ENCODE assay signal across 10 mouse cellular contexts in the genomic region with DNA sequence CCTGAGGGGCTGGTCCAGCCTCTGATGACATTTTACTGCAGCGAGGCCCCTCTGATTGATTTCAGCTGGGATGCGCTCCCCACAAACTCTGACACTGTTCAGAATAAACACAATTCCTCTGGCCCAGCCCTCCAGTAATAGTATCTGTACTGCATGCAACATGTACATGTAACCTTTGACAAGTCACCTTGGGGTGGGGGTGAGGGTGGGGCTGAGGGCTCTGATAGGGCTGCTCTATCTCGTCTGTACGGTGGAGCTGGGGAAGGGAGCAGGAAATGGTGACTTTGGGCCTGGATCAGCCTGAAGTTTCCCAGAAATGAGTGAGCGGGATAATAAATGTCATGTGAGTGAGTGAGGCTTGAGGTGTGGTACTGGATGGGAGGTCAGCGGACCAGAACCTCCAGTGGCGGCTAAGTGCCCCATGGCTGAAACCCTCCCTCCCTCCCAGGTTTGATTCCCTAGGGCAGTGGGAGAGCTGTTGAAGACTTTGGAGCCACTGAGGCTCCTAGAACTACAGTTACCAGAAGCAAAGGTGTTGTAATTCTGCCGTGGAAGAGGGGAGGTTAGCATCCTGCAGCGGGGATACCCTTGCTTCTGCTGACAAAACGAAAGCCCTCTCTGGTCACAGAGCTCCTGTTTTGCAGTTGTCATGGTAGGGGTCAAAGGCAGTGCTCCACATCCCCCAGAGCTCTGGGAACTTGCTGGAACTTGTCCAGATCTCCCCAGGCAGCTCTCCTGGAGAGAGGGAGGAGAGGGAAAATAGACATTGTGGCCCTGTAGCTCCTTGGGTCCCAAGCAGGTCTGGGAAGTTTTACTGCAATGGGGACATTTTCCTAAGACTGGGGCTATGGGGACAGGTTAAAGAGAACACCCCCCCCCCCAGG.
DNase-seq lines count a peak whose midpoint lies in the region; ATAC-seq and TF ChIP-seq lines count a peak whose summit lies in the region.
"Had no signal": no experiment of that assay in that cellular context is flagged by ENCODE, and none has a peak within 500 bp of the region (broad histone marks: within the 10 kb centered on the region; RNA-seq: fewer than 3 reads in every experiment).

No protein-coding gene starts in this region.

- TF ChIP-seq CTCF in hindbrain, postnatal 0 days (IDR thresholded peaks at IDR 0.05; ENCODE audit: low read depth), result no peak

- H3K9me3 ChIP-seq in heart, embryonic 11.5 days (replicated peaks; ENCODE audit: control insufficient read depth, low read length), result no peaks in the 10 kb centered on the region
- no peaks in the 10 kb centered on the region for H3K9me3 ChIP-seq in embryonic facial prominence, embryonic 10.5 days
- H3K9me3 ChIP-seq in hindbrain, postnatal 0 days (ENCODE audit: low read length), result no peaks in the 10 kb centered on the region
- H3K9me3 ChIP-seq in midbrain, embryonic 13.5 days, result no peaks in the 10 kb centered on the region
- H3K9me3 ChIP-seq in liver, embryonic 11.5 days (ENCODE audit: control insufficient read depth, low read length), result no peaks in the 10 kb centered on the region

- H3K4me1 ChIP-seq in heart, embryonic 11.5 days (ENCODE audit: control insufficient read depth, insufficient read depth, low read length), result peaks cover 76% of the 10 kb centered on the region
- peaks cover 79% of the 10 kb centered on the region for H3K4me1 ChIP-seq in embryonic facial prominence, embryonic 10.5 days
- peaks cover 42% of the 10 kb centered on the region for H3K4me1 ChIP-seq in hindbrain, postnatal 0 days (ENCODE audit: insufficient read depth, low read length)
- H3K4me1 ChIP-seq in midbrain, embryonic 13.5 days (replicated peaks), result peaks cover 86% of the 10 kb centered on the region
- peaks cover 54% of the 10 kb centered on the region for H3K4me1 ChIP-seq in liver, embryonic 11.5 days (replicated peaks; ENCODE audit: control insufficient read depth, insufficient read depth, low read length)

- peak overlapping the region; percentile 71 for H3K27ac ChIP-seq in heart, embryonic 11.5 days (ENCODE audit: low read depth, low read length)
- H3K27ac ChIP-seq in embryonic facial prominence, embryonic 10.5 days (replicated peaks), result peak overlapping the region; percentile 66
- peak overlapping the region; percentile 65; the same call in 1 of the 2 replicates for H3K27ac ChIP-seq in hindbrain, postnatal 0 days
- H3K27ac ChIP-seq in midbrain, embryonic 13.5 days, result peak overlapping the region; percentile 81
- H3K27ac ChIP-seq in liver, embryonic 11.5 days (ENCODE audit: low read depth, low read length), result no peak overlapping the region

- H3K9ac ChIP-seq in heart, embryonic 11.5 days (ENCODE audit: low read depth, low read length), result peak overlapping the region; percentile 34; the same call in 1 of the 2 replicates
- H3K9ac ChIP-seq in hindbrain, postnatal 0 days (replicated peaks; ENCODE audit: low read length), result peak overlapping the region; percentile 35; the same call in 1 of the 2 replicates
- peak overlapping the region; percentile 66 for H3K9ac ChIP-seq in midbrain, embryonic 13.5 days (replicated peaks)
- no peak overlapping the region for H3K9ac ChIP-seq in liver, embryonic 11.5 days (ENCODE audit: low read depth, low read length)

- DNase-seq in heart, adult 9 months (ENCODE audit: low spot score in 2 of 2), result no peak
- no peak for DNase-seq in embryonic facial prominence, embryonic 10.5 days (ENCODE audit: low spot score)
- no peak for DNase-seq in hindbrain, postnatal 0 days (ENCODE audit: low spot score)
- DNase-seq in liver, embryonic 11.5 days (ENCODE audit: low spot score), result no peak
- no peak for DNase-seq in adrenal gland, postnatal 14 days
- no peak for DNase-seq in ovary, postnatal 36 days (ENCODE audit: low spot score)
- DNase-seq: embryo, embryonic 11 days had no signal

- ATAC-seq in heart, embryonic 11.5 days (replicated peaks; ENCODE audit: insufficient number of reproducible peaks, low FRiP score, low TSS enrichment), result no peak
- ATAC-seq in hindbrain, postnatal 0 days, result no peak
- ATAC-seq in midbrain, embryonic 13.5 days, result no peak
- no peak for ATAC-seq in liver, embryonic 11.5 days (replicated peaks; ENCODE audit: low FRiP score)
- ATAC-seq: lung, postnatal 0 days had no signal

- WGBS in heart, embryonic 11.5 days (ENCODE audit: insufficient replicate concordance), result 60% methylated on average over 10 of the region's 10 CpGs
- WGBS in embryonic facial prominence, embryonic 10.5 days, result 72% methylated on average over 10 of the region's 10 CpGs
- 71% methylated on average over 10 of the region's 10 CpGs for WGBS in hindbrain, postnatal 0 days
- WGBS in midbrain, embryonic 13.5 days, result 81% methylated on average over 10 of the region's 10 CpGs
- 64% methylated on average over 10 of the region's 10 CpGs for WGBS in liver, embryonic 11.5 days

- H3K36me3 ChIP-seq in heart, embryonic 11.5 days (ENCODE audit: control insufficient read depth, insufficient read depth, low read length), result 0 out of 2 replicates have a peak, but pooled peaks cover 2% of the 10 kb centered on the region
- H3K36me3 ChIP-seq in embryonic facial prominence, embryonic 10.5 days (replicated peaks), result peaks cover 60% of the 10 kb centered on the region
- no peaks in the 10 kb centered on the region for H3K36me3 ChIP-seq in hindbrain, postnatal 0 days (ENCODE audit: insufficient read depth, low read length)
- H3K36me3 ChIP-seq in midbrain, embryonic 13.5 days, result 0 out of 2 replicates have a peak, but pooled peaks cover 2% of the 10 kb centered on the region
- no peaks in the 10 kb centered on the region for H3K36me3 ChIP-seq in liver, embryonic 11.5 days (ENCODE audit: control insufficient read depth, insufficient read depth, low read length)

- no peak overlapping the region for H3K4me3 ChIP-seq in heart, embryonic 11.5 days (ENCODE audit: low read depth, low read length)
- peak overlapping the region; percentile 12; the same call in 1 of the 2 replicates for H3K4me3 ChIP-seq in embryonic facial prominence, embryonic 10.5 days
- no peak overlapping the region for H3K4me3 ChIP-seq in hindbrain, postnatal 0 days (ENCODE audit: low read length)
- peak overlapping the region; percentile 31 for H3K4me3 ChIP-seq in midbrain, embryonic 13.5 days (replicated peaks)
- no peak overlapping the region for H3K4me3 ChIP-seq in liver, embryonic 11.5 days (ENCODE audit: low read depth, low read length)

- no peaks in the 10 kb centered on the region for H3K27me3 ChIP-seq in heart, embryonic 11.5 days (ENCODE audit: control insufficient read depth, insufficient read depth, low read length)
- H3K27me3 ChIP-seq in embryonic facial prominence, embryonic 10.5 days (replicated peaks; ENCODE audit: low read depth, poor library complexity, severe bottlenecking), result no peaks in the 10 kb centered on the region
- no peaks in the 10 kb centered on the region for H3K27me3 ChIP-seq in hindbrain, postnatal 0 days (ENCODE audit: insufficient read depth, low read length)
- no peaks in the 10 kb centered on the region for H3K27me3 ChIP-seq in midbrain, embryonic 13.5 days
- H3K27me3 ChIP-seq in liver, embryonic 11.5 days (replicated peaks; ENCODE audit: control insufficient read depth, insufficient read depth, low read length), result no peaks in the 10 kb centered on the region

- H3K4me2 ChIP-seq in heart, embryonic 11.5 days, result peak overlapping the region; percentile 6; the same call in 1 of the 2 replicates
- H3K4me2 ChIP-seq in hindbrain, postnatal 0 days (ENCODE audit: low read depth, low read length), result peak overlapping the region; percentile 98; the same call in 1 of the 2 replicates
- H3K4me2 ChIP-seq in midbrain, embryonic 13.5 days (replicated peaks), result peak overlapping the region; percentile 92
- no peak overlapping the region for H3K4me2 ChIP-seq in liver, embryonic 11.5 days

Comparison
In these comparisons a context has a peak if more than half of its experiments do, and no peak if none do; other contexts are left out.
1. H3K4me3 ChIP-seq: peak in embryonic facial prominence, embryonic 10.5 days (single experiment) and midbrain, embryonic 13.5 days (single experiment); none in heart, embryonic 11.5 days (single experiment), hindbrain, postnatal 0 days (single experiment) and liver, embryonic 11.5 days (single experiment).